Mouse (Mus musculus): ENCODE data around the gene Slc10a4.
"Not testable (repeated sequence)": the region's sequence is repeated elsewhere in the genome, so short reads cannot be mapped to it uniquely, and the experiment has no call there.

Gene Slc10a4

GRCm38 (mm10) chr5:73006784-73007581 lies at the start of gene Slc10a4:
TSS of gene Slc10a4 (plus strand) at chr5:73006883.
- peak in 1 of 2 experiments; percentile 9 for DNase-seq (ENCODE audit: low spot score in 2 of 2)

GRCm38 (mm10) chr5:72957281-72957680 lies 49.4 kb upstream of the Slc10a4 start:
- DNase-seq (ENCODE audit: low spot score in 2 of 2), result no peak

- no peak for DNase-seq (ENCODE audit: low spot score in 2 of 2)
Measured at GRCm38 (mm10) chr5:72960096-72960495, 46.6 kb upstream of the Slc10a4 start.

- DNase-seq (ENCODE audit: low spot score in 2 of 2), result no peak
Measured at GRCm38 (mm10) chr5:72965706-72966105, 41.0 kb upstream of the Slc10a4 start.

GRCm38 (mm10) chr5:72972435-72972834 lies 34.2 kb upstream of the Slc10a4 start:
- DNase-seq (ENCODE audit: low spot score in 2 of 2), result no peak

- no peak for DNase-seq (ENCODE audit: low spot score in 2 of 2)
Measured at GRCm38 (mm10) chr5:72972934-72973333, 33.7 kb upstream of the Slc10a4 start.

GRCm38 (mm10) chr5:72974602-72975001 lies 32.1 kb upstream of the Slc10a4 start, which contains the start of gene Gm10135:
TSS of gene Gm10135 (minus strand) at chr5:72974702.
- DNase-seq (ENCODE audit: low spot score in 2 of 2), result no peak

- DNase-seq (ENCODE audit: low spot score in 2 of 2), result no peak
Measured at GRCm38 (mm10) chr5:72975996-72976395, 30.7 kb upstream of the Slc10a4 start.

- no peak for DNase-seq (ENCODE audit: low spot score in 2 of 2)
Measured at GRCm38 (mm10) chr5:72976539-72976938, 30.1 kb upstream of the Slc10a4 start.

- no peak for DNase-seq (ENCODE audit: low spot score in 2 of 2)
Measured at GRCm38 (mm10) chr5:72984091-72984490, 22.6 kb upstream of the Slc10a4 start.

- DNase-seq (ENCODE audit: low spot score in 2 of 2), result no peak
Measured at GRCm38 (mm10) chr5:72987786-72988185, 18.9 kb upstream of the Slc10a4 start.

GRCm38 (mm10) chr5:72989756-72990155 lies 16.9 kb upstream of the Slc10a4 start:
- no peak for DNase-seq (ENCODE audit: low spot score in 2 of 2)

- DNase-seq (ENCODE audit: low spot score in 2 of 2), result no peak
Measured at GRCm38 (mm10) chr5:72992474-72992873, 14.2 kb upstream of the Slc10a4 start.

- DNase-seq (ENCODE audit: low spot score in 2 of 2), result no peak
Measured at GRCm38 (mm10) chr5:72994424-72994823, 12.3 kb upstream of the Slc10a4 start.

- DNase-seq (ENCODE audit: low spot score in 2 of 2), result no peak
Measured at GRCm38 (mm10) chr5:72994928-72995327, 11.8 kb upstream of the Slc10a4 start.

GRCm38 (mm10) chr5:72995379-72995778 lies 11.3 kb upstream of the Slc10a4 start:
- no peak for DNase-seq (ENCODE audit: low spot score in 2 of 2)

- DNase-seq (ENCODE audit: low spot score in 2 of 2), result not testable (repeated sequence)
Measured at GRCm38 (mm10) chr5:72998546-72998945, 8.1 kb upstream of the Slc10a4 start.

- DNase-seq (ENCODE audit: low spot score in 2 of 2), result no peak
Measured at GRCm38 (mm10) chr5:73004046-73004445, 2.6 kb upstream of the Slc10a4 start.

- DNase-seq (ENCODE audit: low spot score in 2 of 2), result no peak
Measured at GRCm38 (mm10) chr5:73007582-73007959, 888 bp downstream of the Slc10a4 start.

- DNase-seq (ENCODE audit: low spot score in 2 of 2), result not testable (repeated sequence)
Measured at GRCm38 (mm10) chr5:73008230-73008629, 1.5 kb downstream of the Slc10a4 start.

- DNase-seq (ENCODE audit: low spot score in 2 of 2), result not testable (repeated sequence)
Measured at GRCm38 (mm10) chr5:73011806-73012205, 5.1 kb downstream of the Slc10a4 start.

GRCm38 (mm10) chr5:73012884-73013610 lies 6.4 kb downstream of the Slc10a4 start:
- not testable (repeated sequence) for DNase-seq (ENCODE audit: low spot score in 2 of 2)

All from urinary bladder, postnatal 36 days (tissue).